Mouse (Mus musculus) adrenal gland, adult (tissue): ENCODE measurements at regions not wholly inside any gene's neighbourhood (a gene's known extent, or its start where the extent isn't known, plus 50 kb on each side); places are given as distances from the start of the nearest gene placed in this dataset.

Experiments used
- DNase-seq, 2 experiments: peaks; one replicate each; pipeline ENCODE4 v3.0.0; 2022 to 2023; ENCODE audit warnings: low spot score in 1 of 2; ENCODE audit not compliant: inconsistent age in 2 of 2

GRCm38 (mm10) chr12:56472856-56473647 lies 63.7 kb downstream of the Nkx2-1 start:
- no peak for DNase-seq

DNA sequence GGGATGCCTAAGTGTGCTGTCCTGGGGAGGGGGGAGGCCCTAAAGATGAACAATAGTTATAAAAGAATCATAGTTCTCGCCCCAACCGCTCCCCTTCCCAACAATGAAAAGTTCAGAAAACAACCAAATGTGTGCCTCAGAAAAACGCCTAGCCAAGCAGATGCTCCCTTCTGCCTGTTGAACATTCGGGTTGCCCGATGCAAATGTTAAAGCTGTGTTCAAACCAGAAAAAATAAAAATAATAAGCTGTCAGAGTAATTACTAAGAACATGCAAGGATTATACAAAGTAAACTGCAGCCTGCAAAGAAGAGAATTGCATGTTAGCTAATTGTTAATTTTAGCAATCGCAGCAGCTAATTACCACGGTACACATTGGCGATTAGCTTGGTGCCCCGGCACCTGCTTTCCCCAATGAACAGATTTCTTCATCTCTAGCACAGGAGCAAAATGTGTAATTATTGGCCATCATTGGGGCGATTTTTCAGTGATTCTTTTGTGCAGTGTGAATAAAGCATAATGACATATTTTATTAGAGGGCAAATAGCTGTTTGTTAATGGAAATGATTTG lies 65.7 kb downstream of the Nkx2-1 start:
- DNase-seq, result no peak

GRCm38 (mm10) chr12:56459508-56460119 lies 77.1 kb downstream of the Nkx2-1 start:
- DNase-seq, result no peak

GRCm38 (mm10) chr12:56458665-56459507 lies 77.8 kb downstream of the Nkx2-1 start:
- DNase-seq, result peak in 1 of 2 experiments; percentile 16

- DNase-seq, result no peak
Measured at GRCm38 (mm10) chr12:56457951-56458350, 78.8 kb downstream of the Nkx2-1 start.

DNA sequence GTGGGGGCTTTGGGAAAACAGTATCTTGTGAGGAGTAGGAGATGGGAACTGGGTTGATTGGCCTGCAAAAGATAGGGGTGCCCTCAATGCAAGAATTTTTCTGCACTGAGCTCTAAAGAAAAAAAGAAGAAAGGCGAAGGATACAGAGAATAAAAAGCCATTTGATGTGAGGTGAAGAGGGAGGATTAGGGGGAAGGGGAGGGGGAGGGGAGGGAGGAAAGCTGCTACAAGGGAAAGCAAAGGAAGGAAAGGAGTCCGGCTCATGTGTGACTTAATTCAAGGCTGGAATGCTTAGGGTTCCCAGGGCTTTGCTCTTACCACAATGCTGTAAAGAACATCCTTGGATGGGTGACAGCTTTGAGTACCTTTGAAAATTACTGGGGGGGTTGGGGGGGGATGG lies 79.4 kb downstream of the Nkx2-1 start:
- no peak for DNase-seq

DNA sequence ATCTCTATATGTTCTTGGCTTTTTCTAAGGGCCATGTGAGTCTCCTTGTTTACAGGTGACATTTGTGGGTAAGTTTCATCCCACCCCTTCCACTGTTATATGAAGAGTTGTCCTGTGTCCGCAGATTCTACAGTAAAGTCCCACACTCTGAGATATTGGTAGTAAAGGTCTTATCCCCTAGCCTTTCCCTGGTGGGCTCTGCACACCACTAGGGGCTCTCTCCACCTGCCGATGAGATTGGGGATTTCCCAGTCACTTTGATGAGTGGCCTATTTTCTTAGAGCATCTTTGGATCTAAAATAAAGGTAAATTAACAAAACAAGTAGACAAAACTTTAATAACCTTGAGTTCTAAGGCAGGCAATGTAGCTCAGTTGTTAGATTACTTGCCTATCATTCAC lies 86.4 kb downstream of the Nkx2-1 start:
- no peak for DNase-seq

GRCm38 (mm10) chr12:56448786-56449564 lies 87.7 kb downstream of the Nkx2-1 start:
- no peak for DNase-seq

- DNase-seq, result no peak
Measured at GRCm38 (mm10) chr12:56441166-56441817, 95.4 kb downstream of the Nkx2-1 start.

- DNase-seq, result no peak
Measured at GRCm38 (mm10) chr12:56440068-56440847, 94.6 kb upstream of the Mbip start.

DNA sequence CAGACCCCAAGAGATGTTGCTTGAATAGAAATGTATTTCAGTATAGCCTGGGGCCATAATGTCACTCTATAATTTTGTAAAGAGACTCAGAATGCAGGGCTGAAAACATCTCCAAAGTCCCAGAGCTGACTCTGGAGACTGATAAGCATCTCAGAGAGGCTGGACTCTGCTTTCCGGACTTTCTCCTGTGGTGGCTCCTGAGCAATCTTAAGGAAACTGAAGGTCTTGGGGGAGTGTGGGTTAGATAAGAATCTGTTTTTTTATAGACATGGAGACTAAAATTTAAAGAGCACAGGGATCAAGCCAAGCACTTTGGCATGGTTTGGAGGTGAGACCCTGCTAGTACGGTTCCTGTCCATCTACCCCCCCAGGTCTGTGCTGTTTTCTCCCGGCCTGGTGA lies 92.7 kb upstream of the Mbip start:
- no peak for DNase-seq

- DNase-seq, result no peak
Measured at GRCm38 (mm10) chr12:56437975-56438374, 92.3 kb upstream of the Mbip start.

GRCm38 (mm10) chr12:56426681-56427246 lies 81.1 kb upstream of the Mbip start:
- DNase-seq, result peak in 1 of 2 experiments; percentile 26

- DNase-seq, result no peak
Measured at GRCm38 (mm10) chr12:56416106-56416505, 70.4 kb upstream of the Mbip start.

DNA sequence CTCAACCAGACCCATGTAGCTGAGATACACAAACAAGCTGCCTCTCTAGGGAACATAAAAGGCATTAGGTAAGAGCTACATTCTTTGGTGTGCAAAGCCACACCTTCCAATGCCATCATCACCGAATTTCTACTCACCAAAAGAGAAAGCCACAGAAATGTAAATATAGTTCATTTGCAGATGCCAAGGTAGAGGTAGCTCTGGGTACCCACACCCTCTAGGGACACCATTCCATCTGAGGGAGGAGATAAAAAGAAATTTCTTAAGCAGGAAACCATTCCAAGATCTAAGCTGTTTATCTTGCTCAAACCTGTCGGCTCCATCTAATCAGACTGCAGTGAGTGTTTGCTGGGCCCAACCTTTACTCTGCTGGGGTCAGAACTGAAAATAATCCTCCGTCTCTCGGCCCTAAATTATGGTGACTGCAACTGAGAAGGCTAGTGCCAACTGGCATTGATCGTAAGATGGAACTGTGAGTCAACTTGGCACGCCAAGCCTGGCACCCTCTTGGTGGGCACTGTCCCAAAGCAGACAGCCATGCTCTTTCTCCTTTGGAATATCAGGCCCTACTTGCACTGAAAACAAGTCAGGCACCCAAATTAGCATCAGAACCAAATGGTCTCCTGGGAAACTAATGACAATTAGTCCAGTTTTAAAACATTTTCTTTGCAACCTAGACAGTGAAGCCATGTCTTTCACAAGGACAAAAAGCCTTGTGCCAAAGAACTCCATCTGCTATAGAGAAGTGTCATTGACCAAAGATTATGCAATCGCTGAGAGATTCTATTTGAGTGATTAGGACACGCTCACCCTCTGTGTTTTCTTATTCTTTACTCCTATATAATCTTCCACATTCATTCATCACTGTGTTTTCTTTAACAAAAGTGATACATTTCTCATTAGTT lies 69.4 kb upstream of the Mbip start:
- DNase-seq, result peak in 1 of 2 experiments; percentile 79

GRCm38 (mm10) chr12:56405658-56406057 lies 60.0 kb upstream of the Mbip start:
- no peak for DNase-seq

DNA sequence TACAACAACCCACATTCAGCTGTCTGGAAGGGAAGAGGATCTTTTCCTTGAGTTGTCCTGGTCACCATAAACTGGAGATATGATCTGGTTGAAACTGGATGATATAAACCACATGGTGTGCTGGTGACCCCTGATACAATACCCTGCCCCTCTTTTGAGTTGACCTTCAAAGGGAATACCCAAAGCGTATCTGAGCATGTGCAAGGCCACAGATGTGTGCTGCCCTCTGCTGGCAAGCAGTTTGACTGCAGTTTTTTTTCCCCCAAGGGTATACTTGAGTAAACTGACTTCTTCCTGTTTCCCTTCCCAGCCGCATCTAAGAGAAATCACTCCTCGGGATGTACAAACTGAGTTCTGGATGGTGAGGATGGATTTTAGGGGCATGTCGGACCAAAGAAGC lies 59.1 kb upstream of the Mbip start:
- DNase-seq, result peak; percentile 23 to 77

GRCm38 (mm10) chr12:56404262-56404661 lies 58.6 kb upstream of the Mbip start:
- no peak for DNase-seq
